Mouse (Mus musculus) layer of hippocampus, adult 18-20 months (tissue): ENCODE results near the gene Gm36079. TPM values are rescaled to one million over a fixed set of nuclear protein-coding genes. Genes with fewer than 3 reads are reported as not detected.
"Not testable (repeated sequence)": the region's sequence is repeated elsewhere in the genome, so short reads cannot be mapped to it uniquely, and the experiment has no call there.

Experiments
- DNase-seq, 2 experiments: peaks; one replicate each; pipeline ENCODE4 v3.0.0; 2022; ENCODE audit warnings: low spot score in 2 of 2
- total RNA-seq, 2 experiments: library from RNA; stranded (reverse); gene quantifications; 2 replicates each; pipeline ENCODE4 v1.2.3; 2021

Gene Gm36079
- total RNA-seq, 2 experiments from 2014 or later, result not detected

DNA sequence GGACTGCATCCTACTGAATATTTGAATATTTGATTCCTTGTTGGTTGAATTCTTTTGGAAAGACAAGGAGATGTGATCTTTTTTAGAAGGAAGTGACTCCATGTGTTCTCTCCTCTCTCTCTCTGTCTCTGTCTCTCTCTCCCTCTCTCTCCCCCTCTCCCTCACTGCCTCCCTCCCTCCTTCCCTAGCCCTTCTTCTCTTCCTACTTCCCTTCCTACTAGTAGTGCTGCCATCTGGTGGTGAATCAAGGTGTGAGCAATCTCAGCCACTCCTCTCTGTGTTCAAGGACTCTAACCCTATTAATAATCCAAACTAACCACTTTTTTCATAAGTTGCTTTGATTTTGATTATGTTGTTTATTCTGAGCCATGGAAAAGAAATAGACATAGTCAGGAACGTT, 5.3 kb downstream of the Gm36079 start:
- not testable (repeated sequence) for DNase-seq

DNA sequence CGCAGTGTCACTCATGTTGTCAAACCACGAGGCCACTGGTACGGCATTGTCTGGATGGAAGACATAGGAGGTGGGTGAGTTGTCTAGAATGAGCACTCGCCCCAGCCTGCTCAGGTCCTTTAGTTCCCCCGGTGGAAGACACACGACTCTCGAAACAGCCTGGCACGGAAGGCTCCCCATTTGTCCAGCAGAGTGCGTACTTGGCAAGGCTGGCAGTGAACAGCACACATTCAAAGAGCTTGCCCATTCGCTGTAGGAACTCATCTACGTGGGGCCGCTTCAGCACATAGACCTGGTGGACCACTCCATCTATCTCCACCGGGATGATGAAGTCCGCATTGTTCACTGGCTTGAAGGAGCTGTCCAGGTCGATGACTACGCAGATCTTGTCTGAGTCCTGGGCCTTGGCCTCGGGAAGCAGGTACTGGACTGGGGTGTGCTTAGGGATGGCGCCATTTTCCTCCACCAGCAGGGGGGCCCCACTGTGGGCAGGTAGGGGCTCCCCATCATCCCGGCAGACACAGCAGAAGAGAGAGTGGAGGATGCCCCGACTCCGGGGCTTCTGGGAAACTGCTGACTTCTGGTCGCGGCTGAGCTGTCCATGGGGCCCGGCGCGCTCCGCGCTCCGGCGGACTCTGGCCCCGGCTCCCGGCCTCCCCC, 11.3 kb downstream of the Gm36079 start:
- not testable (repeated sequence) for DNase-seq

DNA sequence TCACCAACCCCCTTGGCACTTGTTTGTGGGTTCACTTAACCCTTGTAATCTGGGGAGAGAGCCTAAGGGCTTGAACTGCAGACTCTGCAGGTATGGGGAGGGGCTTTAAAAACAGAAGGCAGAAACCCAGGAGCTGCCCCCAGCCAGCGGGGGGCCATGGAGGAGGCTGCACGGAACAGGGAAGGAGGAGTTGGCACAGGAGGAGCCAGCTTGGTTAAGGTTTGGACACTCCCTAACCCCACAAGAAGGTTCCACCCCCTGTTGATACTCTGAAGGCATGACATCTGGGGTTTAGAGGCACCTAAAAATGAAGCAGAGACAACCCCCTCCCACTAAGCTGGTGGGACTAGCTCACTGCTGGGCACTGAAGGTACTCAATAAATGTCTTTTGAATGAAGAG, 12.8 kb downstream of the Gm36079 start:
- DNase-seq, result not testable (repeated sequence)

DNA sequence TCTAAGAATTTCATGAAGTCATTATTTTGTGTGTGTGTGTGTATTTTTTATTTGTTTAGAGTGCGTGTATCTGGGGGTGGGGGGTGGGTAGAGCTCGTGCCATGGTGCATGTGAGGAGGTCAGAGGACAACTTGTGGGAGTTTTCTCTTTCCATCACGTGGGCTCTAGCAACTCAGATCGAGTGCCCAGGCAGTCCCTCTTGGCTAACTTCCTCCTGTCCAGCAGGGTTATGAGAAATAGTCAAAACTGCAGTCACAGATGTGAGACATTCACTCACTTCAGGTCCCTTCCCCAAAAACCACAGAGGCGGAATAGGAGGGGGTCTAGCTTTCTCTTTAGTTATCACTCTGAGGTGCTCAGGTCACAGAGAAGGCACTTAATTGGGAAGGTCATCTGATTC, 13.3 kb downstream of the Gm36079 start:
- DNase-seq, result not testable (repeated sequence)

DNA sequence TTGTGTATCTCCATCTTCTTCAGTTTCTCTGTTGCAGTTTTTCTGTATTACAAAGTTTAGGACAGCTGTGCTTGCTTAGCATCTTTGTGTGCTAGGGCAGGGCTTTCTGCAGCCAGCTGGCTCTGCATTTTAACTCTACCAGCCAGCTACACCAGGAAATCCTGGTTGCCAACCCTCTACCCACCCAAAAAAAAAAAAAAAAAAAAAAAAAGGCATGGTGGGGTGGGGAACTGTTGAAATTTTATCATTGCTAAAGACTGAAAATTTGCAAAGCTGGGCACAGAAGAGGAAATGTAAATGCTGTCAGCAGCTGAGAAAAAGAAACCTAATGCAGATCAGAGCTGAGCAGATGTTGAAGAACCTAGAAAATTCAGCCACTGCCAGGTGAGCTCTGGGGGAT, 16.7 kb downstream of the Gm36079 start:
- DNase-seq, result not testable (repeated sequence)

DNA sequence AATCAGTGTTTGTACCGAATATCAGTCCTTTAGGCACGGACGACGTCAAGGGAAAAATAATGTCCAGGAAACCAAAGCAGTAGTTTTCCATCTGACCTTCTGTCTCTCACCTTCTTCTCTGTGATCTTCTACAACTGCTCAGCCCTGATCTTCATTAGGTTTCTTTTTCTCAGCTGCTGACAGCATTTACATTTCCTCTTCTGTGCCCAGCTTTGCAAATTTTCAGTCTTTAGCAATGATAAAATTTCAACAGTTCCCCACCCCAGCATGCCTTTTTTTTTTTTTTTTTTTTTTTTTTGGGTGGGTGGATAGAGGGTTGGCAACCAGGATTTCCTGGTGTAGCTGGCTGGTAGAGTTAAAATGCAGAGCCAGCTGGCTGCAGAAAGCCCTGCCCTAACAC, 27.6 kb downstream of the Gm36079 start:
- not testable (repeated sequence) for DNase-seq

DNA sequence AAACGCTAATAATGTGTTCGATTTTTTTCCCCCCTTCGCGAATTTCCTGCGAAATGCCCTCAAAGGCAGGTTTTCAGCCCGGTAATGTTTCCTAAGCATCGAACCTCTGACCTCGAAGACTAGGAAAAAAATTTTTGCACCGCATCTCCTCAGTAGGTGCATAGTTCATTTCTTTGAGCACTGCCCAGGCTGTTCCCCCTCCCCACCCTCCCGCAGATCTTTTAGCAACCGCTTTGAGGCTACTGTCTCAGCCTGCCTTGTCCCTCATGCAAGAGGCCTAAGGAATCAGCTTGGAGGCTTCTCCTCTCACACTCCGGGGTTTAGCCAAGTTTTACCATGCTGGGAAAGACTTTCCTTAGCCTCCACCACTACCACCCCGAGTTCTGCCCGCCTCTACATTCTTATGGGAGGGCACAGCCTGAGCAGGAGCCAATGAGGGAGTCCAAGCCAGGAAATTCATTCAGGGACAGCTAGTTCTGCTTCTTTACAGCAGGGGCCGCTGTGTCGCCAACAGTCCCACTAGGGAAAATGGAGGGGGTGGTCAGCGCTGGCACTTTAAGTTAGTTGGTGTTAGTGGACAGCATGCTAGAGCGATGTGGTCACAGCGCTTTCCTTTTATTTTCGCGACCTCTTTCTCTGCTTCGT, 28.2 kb downstream of the Gm36079 start:
- DNase-seq, result not testable (repeated sequence)

DNA sequence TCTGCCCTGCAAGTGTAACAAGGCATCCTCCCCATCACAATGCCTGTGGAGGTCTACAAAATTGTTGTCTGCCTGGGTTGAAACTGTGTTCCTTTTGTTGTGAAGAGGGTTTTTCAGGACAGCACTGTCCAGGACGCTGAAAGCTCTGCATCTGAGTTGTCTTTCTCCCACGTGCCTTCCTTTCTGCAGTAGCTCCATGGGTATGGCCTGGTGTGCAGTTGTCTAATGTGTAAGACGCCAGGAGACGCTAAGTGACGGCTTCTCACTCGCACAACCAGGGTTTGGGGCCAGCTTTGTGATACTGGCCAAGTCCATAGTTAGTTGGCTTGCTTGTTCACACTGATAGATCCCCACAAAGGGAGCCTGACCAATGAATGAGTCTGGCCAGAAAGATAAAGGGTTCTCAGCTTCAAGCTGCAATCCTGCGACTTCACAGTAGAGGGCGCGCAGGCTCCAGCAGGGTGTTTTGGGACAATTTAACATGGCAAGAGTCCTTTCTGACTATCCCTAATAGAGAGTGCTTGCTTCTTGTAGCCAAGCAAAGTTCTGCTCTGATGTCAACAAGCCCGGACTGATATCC, 34.8 kb downstream of the Gm36079 start:
- not testable (repeated sequence) for DNase-seq

DNA sequence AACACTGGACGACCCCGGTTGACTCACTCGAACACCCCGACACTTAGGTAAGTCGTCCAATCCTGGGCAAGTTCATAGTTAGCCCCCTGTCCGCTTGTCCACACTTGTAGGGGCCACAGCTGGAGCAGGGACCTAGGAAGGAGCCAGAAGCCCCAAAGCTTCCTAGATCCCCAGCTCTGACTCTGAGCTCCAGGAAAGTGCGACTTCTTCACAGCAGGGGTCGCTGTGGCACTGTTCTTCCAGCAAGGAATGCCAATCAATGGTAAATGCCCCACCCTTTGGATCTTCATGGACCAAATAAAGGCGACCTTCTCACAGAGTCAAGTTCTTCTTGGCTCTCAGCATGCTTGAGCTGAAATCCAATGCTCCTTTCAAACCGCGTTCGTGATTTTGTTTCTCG, 35.5 kb downstream of the Gm36079 start:
- DNase-seq, result not testable (repeated sequence)

Other genes with a start within 250 kb of the Gm36079 start
- 10 to 100 TPM; 42.3 to 42.8 TPM for gene Zfp131, start 236.1 kb downstream of the Gm36079 start, total RNA-seq
- gene AF067063, start 196.8 kb downstream of the Gm36079 start, total RNA-seq, result not detected
- not detected for gene D13Ertd608e, start 191.0 kb downstream of the Gm36079 start, total RNA-seq
- gene Tcstv1, start 132.2 kb downstream of the Gm36079 start, total RNA-seq, result not detected
- not detected for gene Gm21761, start 97.7 kb downstream of the Gm36079 start, total RNA-seq
- not detected for gene B020031M17Rik, start 76.2 kb downstream of the Gm36079 start, total RNA-seq
- gene Gm21188, start 25.2 kb upstream of the Gm36079 start, total RNA-seq, result under 1 TPM in 1 of 2 experiments, not detected in 1; 0.40 TPM
- not detected for gene Gm20767, start 113.2 kb upstream of the Gm36079 start, total RNA-seq
- gene Gm21818, start 145.4 kb upstream of the Gm36079 start, total RNA-seq, result not detected
- not detected for gene Gm21762, start 188.9 kb upstream of the Gm36079 start, total RNA-seq
- gene Gm21731, start 212.1 kb upstream of the Gm36079 start, total RNA-seq, result not detected
- gene AF067061, start 236.1 kb upstream of the Gm36079 start, total RNA-seq, result not detected